Mouse (Mus musculus): ENCODE measurements around the gene Hes3. TPM values are rescaled to one million over a fixed set of nuclear protein-coding genes. Genes with fewer than 3 reads are reported as not detected.

The Hes3 gene
- total RNA-seq (2021): not detected
- long read RNA-seq, experiment 1: 0 reads
- long read RNA-seq, experiment 2: 0 reads

GRCm38 (mm10) chr4:152291562-152291961 lies at the start of gene Hes3:
Gene Hes3, minus strand, starts transcription at chr4:152291662.
- DNase-seq (ENCODE audit: low spot score): no peak

GRCm38 (mm10) chr4:152340584-152341284 lies 49.3 kb upstream of the Hes3 start:
- DNase-seq (ENCODE audit: low spot score): no peak

GRCm38 (mm10) chr4:152339293-152339790 lies 47.9 kb upstream of the Hes3 start:
- no peak for DNase-seq (ENCODE audit: low spot score)

GRCm38 (mm10) chr4:152338419-152339292 lies 47.2 kb upstream of the Hes3 start, which contains the start of gene Chd5:
Gene Chd5, plus strand, starts transcription at chr4:152338651.
- no peak for DNase-seq (ENCODE audit: low spot score)

- no peak for DNase-seq (ENCODE audit: low spot score)
Observed at GRCm38 (mm10) chr4:152337772-152338171, 46.3 kb upstream of the Hes3 start.

GRCm38 (mm10) chr4:152333587-152333986 lies 42.1 kb upstream of the Hes3 start:
- DNase-seq (ENCODE audit: low spot score): no peak

GRCm38 (mm10) chr4:152332952-152333351 lies 41.5 kb upstream of the Hes3 start:
- peak; percentile 72 for DNase-seq (ENCODE audit: low spot score)

- no peak for DNase-seq (ENCODE audit: low spot score)
Observed at GRCm38 (mm10) chr4:152328691-152329090, 37.2 kb upstream of the Hes3 start.

GRCm38 (mm10) chr4:152326543-152326942 lies 35.1 kb upstream of the Hes3 start:
- no peak for DNase-seq (ENCODE audit: low spot score)

- peak; percentile 95 for DNase-seq (ENCODE audit: low spot score)
Observed at GRCm38 (mm10) chr4:152325574-152326411, 34.3 kb upstream of the Hes3 start, which contains the start of gene Rpl22. Gene Rpl22, plus strand, starts transcription at chr4:152325742.

- DNase-seq (ENCODE audit: low spot score): no peak
Observed at GRCm38 (mm10) chr4:152324641-152325562, 33.4 kb upstream of the Hes3 start.

GRCm38 (mm10) chr4:152321464-152321863 lies 30.0 kb upstream of the Hes3 start:
- no peak for DNase-seq (ENCODE audit: low spot score)

GRCm38 (mm10) chr4:152318517-152319234 lies 27.2 kb upstream of the Hes3 start, which contains the start of gene Rnf207:
Gene Rnf207, minus strand, starts transcription at chr4:152318993.
- DNase-seq (ENCODE audit: low spot score): peak; percentile 57

GRCm38 (mm10) chr4:152317631-152318033 lies 26.2 kb upstream of the Hes3 start:
- DNase-seq (ENCODE audit: low spot score): no peak

- no peak for DNase-seq (ENCODE audit: low spot score)
Observed at GRCm38 (mm10) chr4:152315498-152316213, 24.2 kb upstream of the Hes3 start.

- no peak for DNase-seq (ENCODE audit: low spot score)
Observed at GRCm38 (mm10) chr4:152313934-152314333, 22.5 kb upstream of the Hes3 start.

GRCm38 (mm10) chr4:152313211-152313632 lies 21.8 kb upstream of the Hes3 start:
- no peak for DNase-seq (ENCODE audit: low spot score)

- no peak for DNase-seq (ENCODE audit: low spot score)
Observed at GRCm38 (mm10) chr4:152312186-152312585, 20.7 kb upstream of the Hes3 start.

GRCm38 (mm10) chr4:152307542-152307941 lies 16.1 kb upstream of the Hes3 start:
- no peak for DNase-seq (ENCODE audit: low spot score)
